ENCODE assay signal across 8 mouse cellular contexts in genomic region chr17:35829737-35830136, GRCm38 (mm10). TPM values are rescaled to one million over a fixed set of nuclear protein-coding genes. Genes with fewer than 3 reads are reported as not detected.
A peak's percentile ranks its signal among the peaks of the same experiment; 100 is the strongest.
DNase-seq lines count a peak whose midpoint lies in the region; ATAC-seq and TF ChIP-seq lines count a peak whose summit lies in the region.

No protein-coding gene starts in this region.

- no peak for TF ChIP-seq EP300 in MEL (IDR thresholded peaks at IDR 0.05; ENCODE audit: low read depth in 1 of 2, low read length in 2 of 2)

- TF ChIP-seq POLR2A in MEL (IDR thresholded peaks at IDR 0.05; ENCODE audit: control insufficient read depth in 1 of 2, insufficient read depth in 1 of 2, low read depth in 1 of 2, low read length in 2 of 2, poor library complexity in 1 of 2) = no peak; a peak in 1 of 4 replicates
- TF ChIP-seq POLR2A in cerebellum, adult 2 months (IDR thresholded peaks at IDR 0.05; ENCODE audit: borderline replicate concordance, insufficient read depth, low read length) = no peak

- ATAC-seq in forebrain, postnatal 0 days = peak; percentile 83

- no peak overlapping the region for H3K9ac ChIP-seq in MEL (ENCODE audit: control insufficient read depth, low read depth, low read length, poor library complexity, severe bottlenecking)
- H3K9ac ChIP-seq in forebrain, postnatal 0 days = no peak overlapping the region

- H3K36me3 ChIP-seq in MEL (ENCODE audit: control insufficient read depth in 1 of 2, insufficient read depth in 2 of 2, low read length in 2 of 2) = peaks cover 9 to 21% of the 10 kb centered on the region in 2 experiments
- peaks cover 55% of the 10 kb centered on the region for H3K36me3 ChIP-seq in forebrain, postnatal 0 days (ENCODE audit: insufficient read depth)
- peaks cover 92% of the 10 kb centered on the region for H3K36me3 ChIP-seq in hindbrain, embryonic 10.5 days

- H3K4me2 ChIP-seq in forebrain, postnatal 0 days (ENCODE audit: low read depth) = 0 out of 2 replicates have a peak overlapping the region, but pooled peaks have one; percentile 5

- no peak overlapping the region for H3K4me3 ChIP-seq in MEL (ENCODE audit: control insufficient read depth in 1 of 2, insufficient read depth in 1 of 2, low read depth in 2 of 2, low read length in 2 of 2)
- no peak overlapping the region for H3K4me3 ChIP-seq in cerebellum, adult 2 months (replicated peaks; ENCODE audit: insufficient read depth, low read depth, low read length)
- no peak overlapping the region for H3K4me3 ChIP-seq in forebrain, postnatal 0 days (ENCODE audit: low read depth, low read length)
- peak overlapping the region; percentile 18; the same call in 1 of the 2 replicates for H3K4me3 ChIP-seq in hindbrain, embryonic 10.5 days

- H3K27me3 ChIP-seq in MEL (ENCODE audit: control insufficient read depth in 1 of 2, insufficient read depth in 2 of 2, low read length in 2 of 2) = no peaks in the 10 kb centered on the region
- no peaks in the 10 kb centered on the region for H3K27me3 ChIP-seq in cerebellum, adult 2 months (ENCODE audit: control insufficient read depth, insufficient read depth, low read length)
- no peaks in the 10 kb centered on the region for H3K27me3 ChIP-seq in forebrain, postnatal 0 days (ENCODE audit: insufficient read depth, low read length)
- H3K27me3 ChIP-seq in hindbrain, embryonic 10.5 days (ENCODE audit: insufficient read depth, poor library complexity, severe bottlenecking) = no peaks in the 10 kb centered on the region

- TF ChIP-seq RAD21 in MEL (IDR thresholded peaks at IDR 0.05; ENCODE audit: low read depth, low read length) = peak; percentile 21; the same call in 1 of the 2 replicates

- WGBS in cerebellum, adult 2 months = 7% methylated on average over 21 of the region's 21 CpGs
- WGBS in forebrain, postnatal 0 days = 5% methylated on average over 21 of the region's 21 CpGs
- 8% methylated on average over 21 of the region's 21 CpGs for WGBS in hindbrain, embryonic 10.5 days

- peak; percentile 16 to 67 (median 47); a peak in 5 of 6 replicates for TF ChIP-seq CTCF in MEL (IDR thresholded peaks at IDR 0.05 in 2 of 3, conservative IDR thresholded peaks at IDR 0.05 in 1 of 3; ENCODE audit: control insufficient read depth in 1 of 3, insufficient read depth in 1 of 3, low read depth in 2 of 3, low read length in 3 of 3, poor library complexity in 1 of 3, severe bottlenecking in 1 of 3)
- TF ChIP-seq CTCF in cerebellum, adult 2 months (IDR thresholded peaks at IDR 0.05; ENCODE audit: borderline replicate concordance, insufficient read depth, low read depth, low read length) = peak; percentile 78
- peak; percentile 94 for TF ChIP-seq CTCF in forebrain, postnatal 0 days (IDR thresholded peaks at IDR 0.05; ENCODE audit: low read depth)

- DNase-seq in MEL (ENCODE audit: low read depth, low spot score) = peak; percentile 54
- peak; percentile 83 to 84 for DNase-seq in cerebellum, adult 2 months
- DNase-seq in forebrain, postnatal 0 days = peak; percentile 89
- DNase-seq in hindbrain, embryonic 10.5 days (ENCODE audit: low spot score) = peak; percentile 83
- DNase-seq in layer of hippocampus, postnatal 14 days (ENCODE audit: low spot score in 2 of 2) = peak; percentile 71 to 77
- peak; percentile 87 for DNase-seq in lung, postnatal 25 days (ENCODE audit: low spot score)
- DNase-seq in retina, postnatal 7 days (ENCODE audit: low read depth, low spot score) = peak; percentile 70
- peak; percentile 77 for DNase-seq in urinary bladder, adult 2 months (ENCODE audit: low spot score)

- peaks cover 2% of the 10 kb centered on the region for H3K79me2 ChIP-seq in MEL (ENCODE audit: control insufficient read depth, insufficient read depth, low read length, poor library complexity)

- no peaks in the 10 kb centered on the region for H3K9me3 ChIP-seq in MEL (replicated peaks; ENCODE audit: insufficient read depth, low read length)
- H3K9me3 ChIP-seq in forebrain, postnatal 0 days (ENCODE audit: low read length) = no peaks in the 10 kb centered on the region
- H3K9me3 ChIP-seq in hindbrain, embryonic 10.5 days = no peaks in the 10 kb centered on the region

- peaks cover 2 to 31% of the 10 kb centered on the region in 2 experiments; a peak in 3 of 4 replicates for H3K4me1 ChIP-seq in MEL (ENCODE audit: control insufficient read depth in 1 of 2, insufficient read depth in 2 of 2, low read length in 2 of 2)
- no peaks in the 10 kb centered on the region for H3K4me1 ChIP-seq in cerebellum, adult 2 months (ENCODE audit: control insufficient read depth, insufficient read depth, low read length)
- H3K4me1 ChIP-seq in forebrain, postnatal 0 days (ENCODE audit: insufficient read depth) = peaks cover 12% of the 10 kb centered on the region; the same call in 1 of the 2 replicates
- peaks cover 24% of the 10 kb centered on the region for H3K4me1 ChIP-seq in hindbrain, embryonic 10.5 days (replicated peaks)

- H3K27ac ChIP-seq in MEL (ENCODE audit: control insufficient read depth, low read depth, low read length) = no peak overlapping the region
- no peak overlapping the region for H3K27ac ChIP-seq in cerebellum, adult 2 months (ENCODE audit: insufficient read depth, low read length)
- no peak overlapping the region for H3K27ac ChIP-seq in forebrain, postnatal 0 days (ENCODE audit: low read depth, low read length)
- no peak overlapping the region for H3K27ac ChIP-seq in hindbrain, embryonic 10.5 days

TF ChIP-seq in MEL, 35 proteins besides CTCF, POLR2A, EP300 and RAD21 (continues in another document):
- TF ChIP-seq MYC (IDR thresholded peaks at IDR 0.05; ENCODE audit: low read depth, low read length) (no peak), MYB (IDR thresholded peaks at IDR 0.05; ENCODE audit: low read depth, low read length) (no peak), MXI1 (IDR thresholded peaks at IDR 0.05; ENCODE audit: low read depth, low read length) (no peak), ZNF384 (IDR thresholded peaks at IDR 0.05; ENCODE audit: low read depth, low read length) (no peak), USF1 (IDR thresholded peaks at IDR 0.05; ENCODE audit: low read depth, low read length) (no peak), POLR2AphosphoS5 (IDR thresholded peaks at IDR 0.05; ENCODE audit: borderline replicate concordance, low read depth, low read length) (no peak)

RNA-seq across cellular contexts. Expression of gene Flot1, which starts 6.7 kb away (rescaled TPM):
- 38.1 and 39.5 TPM in 2 replicates for total RNA-seq in MEL (2012; rRNA removed)
- polyA plus RNA-seq in MEL (2012; ENCODE audit: insufficient read depth in 1 of 2, insufficient read length in 2 of 2, low read depth in 1 of 2, low replicate concordance in 2 of 2, missing spikeins in 1 of 2) = 10 to 100 TPM in 1 of 2 experiments, not detected in 1; 64.1 TPM
- polyA plus RNA-seq in cerebellum, adult 2 months (2012; rRNA removed) = 129 and 140 TPM in 2 replicates
- total RNA-seq in forebrain, postnatal 0 days (2014; rRNA removed) = 90.4 and 103 TPM in 2 replicates
- 104 and 113 TPM in 2 replicates for polyA plus RNA-seq in forebrain, postnatal 0 days (2015; fragmentation: Nextera tagmentation; extraction: Ambion mirVana)
- 58.4 and 63.7 TPM in 2 replicates for polyA plus RNA-seq in hindbrain, embryonic 10.5 days (2016; fragmentation: Nextera tagmentation; extraction: Ambion mirVana)
- 100 to 1,000 TPM; 139 to 147 TPM for total RNA-seq in layer of hippocampus, postnatal 14 days (2021)
- polyA plus RNA-seq in urinary bladder, adult 2 months (2012; rRNA removed) = 156 and 192 TPM in 2 replicates

RNA-seq across cellular contexts. Expression of gene Ier3, which starts 8.3 kb away (rescaled TPM):
- total RNA-seq in MEL (2012; rRNA removed) = 5.5 and 8.4 TPM in 2 replicates
- 10 to 100 TPM in 1 of 2 experiments, not detected in 1; 12.2 TPM for polyA plus RNA-seq in MEL (2012; ENCODE audit: insufficient read depth in 1 of 2, insufficient read length in 2 of 2, low read depth in 1 of 2, low replicate concordance in 2 of 2, missing spikeins in 1 of 2)
- 22.6 and 25.2 TPM in 2 replicates for polyA plus RNA-seq in cerebellum, adult 2 months (2012; rRNA removed)
- 8.9 and 9.0 TPM in 2 replicates for total RNA-seq in forebrain, postnatal 0 days (2014; rRNA removed)
- polyA plus RNA-seq in forebrain, postnatal 0 days (2015; fragmentation: Nextera tagmentation; extraction: Ambion mirVana) = 13.0 and 13.1 TPM in 2 replicates
- polyA plus RNA-seq in hindbrain, embryonic 10.5 days (2016; fragmentation: Nextera tagmentation; extraction: Ambion mirVana) = 3.8 and 4.8 TPM in 2 replicates
- total RNA-seq in layer of hippocampus, postnatal 14 days (2021) = 1 to 10 TPM; 3.8 to 4.2 TPM
- 55.3 and 73.7 TPM in 2 replicates for polyA plus RNA-seq in urinary bladder, adult 2 months (2012; rRNA removed)

RNA-seq across cellular contexts. Expression of gene Tubb5, which starts 8.4 kb away (rescaled TPM):
- 1,137 and 1,211 TPM in 2 replicates for total RNA-seq in MEL (2012; rRNA removed)
- 1,000 to 10,000 TPM; 1,040 to 1,575 TPM for polyA plus RNA-seq in MEL (2012; ENCODE audit: insufficient read depth in 1 of 2, insufficient read length in 2 of 2, low read depth in 1 of 2, low replicate concordance in 2 of 2, missing spikeins in 1 of 2)
- 320 TPM in 2 replicates for polyA plus RNA-seq in cerebellum, adult 2 months (2012; rRNA removed)
- 3,707 and 3,724 TPM in 2 replicates for total RNA-seq in forebrain, postnatal 0 days (2014; rRNA removed)
- polyA plus RNA-seq in forebrain, postnatal 0 days (2015; fragmentation: Nextera tagmentation; extraction: Ambion mirVana) = 2,151 and 2,226 TPM in 2 replicates
- 1,604 and 1,655 TPM in 2 replicates for polyA plus RNA-seq in hindbrain, embryonic 10.5 days (2016; fragmentation: Nextera tagmentation; extraction: Ambion mirVana)
- total RNA-seq in layer of hippocampus, postnatal 14 days (2021) = 100 to 1,000 TPM; 615 to 684 TPM
- 257 TPM in 2 replicates for polyA plus RNA-seq in urinary bladder, adult 2 months (2012; rRNA removed)

RNA-seq across cellular contexts. Expression of gene Mdc1, which starts 11.6 kb away (rescaled TPM):
- 15.0 and 17.2 TPM in 2 replicates for total RNA-seq in MEL (2012; rRNA removed)
- 10 to 100 TPM; 46.6 to 77.9 TPM for polyA plus RNA-seq in MEL (2012; ENCODE audit: insufficient read depth in 1 of 2, insufficient read length in 2 of 2, low read depth in 1 of 2, low replicate concordance in 2 of 2, missing spikeins in 1 of 2)
- polyA plus RNA-seq in cerebellum, adult 2 months (2012; rRNA removed) = 12.1 and 16.1 TPM in 2 replicates
- total RNA-seq in forebrain, postnatal 0 days (2014; rRNA removed) = 15.3 and 20.4 TPM in 2 replicates
- 3.0 and 4.4 TPM in 2 replicates for polyA plus RNA-seq in forebrain, postnatal 0 days (2015; fragmentation: Nextera tagmentation; extraction: Ambion mirVana)
- polyA plus RNA-seq in hindbrain, embryonic 10.5 days (2016; fragmentation: Nextera tagmentation; extraction: Ambion mirVana) = 18.3 and 20.7 TPM in 2 replicates
- total RNA-seq in layer of hippocampus, postnatal 14 days (2021) = 10 to 100 TPM; 13.6 to 15.0 TPM
- 10.4 and 14.2 TPM in 2 replicates for polyA plus RNA-seq in urinary bladder, adult 2 months (2012; rRNA removed)

RNA-seq across cellular contexts. Expression of gene Nrm, which starts 31.4 kb away (rescaled TPM):
- 11.1 and 13.7 TPM in 2 replicates for total RNA-seq in MEL (2012; rRNA removed)
- polyA plus RNA-seq in MEL (2012; ENCODE audit: insufficient read depth in 1 of 2, insufficient read length in 2 of 2, low read depth in 1 of 2, low replicate concordance in 2 of 2, missing spikeins in 1 of 2) = 10 to 100 TPM in 1 of 2 experiments, not detected in 1; 49.9 TPM
- 8.6 and 12.0 TPM in 2 replicates for polyA plus RNA-seq in cerebellum, adult 2 months (2012; rRNA removed)
- 6.1 and 9.7 TPM in 2 replicates for total RNA-seq in forebrain, postnatal 0 days (2014; rRNA removed)
- 13.1 and 15.6 TPM in 2 replicates for polyA plus RNA-seq in forebrain, postnatal 0 days (2015; fragmentation: Nextera tagmentation; extraction: Ambion mirVana)
- polyA plus RNA-seq in hindbrain, embryonic 10.5 days (2016; fragmentation: Nextera tagmentation; extraction: Ambion mirVana) = 70.1 and 75.9 TPM in 2 replicates
- total RNA-seq in layer of hippocampus, postnatal 14 days (2021) = 1 to 10 TPM; 3.9 to 4.7 TPM
- polyA plus RNA-seq in urinary bladder, adult 2 months (2012; rRNA removed) = 10.9 and 11.6 TPM in 2 replicates
